Mouse (Mus musculus) urinary bladder, postnatal 0 days (tissue): Measurements from ENCODE around the gene Cntrob. TPM values are rescaled to one million over a fixed set of nuclear protein-coding genes. Genes with fewer than 3 reads are reported as not detected.

ENCODE experiments used
- polyA plus RNA-seq: library from polyadenylated mRNA; unstranded; fragments of >200 nt; fragmentation: Nextera tagmentation; extraction: Ambion mirVana; gene quantifications from 2 replicates; pipeline ENCODE4 v1.2.1, GENCODE M21; 2015

Gene Cntrob
- polyA plus RNA-seq = 5.5 and 7.2 TPM in 2 replicates

DNA sequence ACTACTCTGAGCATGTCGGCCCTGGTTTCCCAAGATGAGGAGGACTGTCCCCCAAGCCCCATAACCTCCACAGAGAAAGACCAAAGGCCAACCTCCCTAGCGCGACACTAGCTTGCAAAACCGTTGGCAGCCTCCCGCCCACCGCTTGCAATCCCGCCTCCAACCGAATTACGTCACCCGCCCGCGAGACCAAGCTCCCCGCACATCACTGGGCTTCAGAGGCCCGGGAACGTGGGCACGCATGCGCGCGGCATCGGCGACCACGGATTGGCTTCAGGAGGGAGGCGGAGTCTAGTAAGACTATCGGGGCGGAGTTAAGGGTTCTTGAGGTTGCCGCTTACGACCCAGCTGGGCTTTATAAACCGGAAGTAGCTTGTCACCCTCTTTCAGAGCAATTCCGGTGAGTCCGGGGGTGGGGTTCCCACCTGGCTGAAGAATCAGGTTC, at the start of gene Cntrob, which contains the start of gene Trappc1:
Gene Cntrob, minus strand, starts transcription at position 109 of the 445 bp plus-strand sequence.
Gene Trappc1, plus strand, starts transcription at position 314 of the 445 bp plus-strand sequence.

DNA sequence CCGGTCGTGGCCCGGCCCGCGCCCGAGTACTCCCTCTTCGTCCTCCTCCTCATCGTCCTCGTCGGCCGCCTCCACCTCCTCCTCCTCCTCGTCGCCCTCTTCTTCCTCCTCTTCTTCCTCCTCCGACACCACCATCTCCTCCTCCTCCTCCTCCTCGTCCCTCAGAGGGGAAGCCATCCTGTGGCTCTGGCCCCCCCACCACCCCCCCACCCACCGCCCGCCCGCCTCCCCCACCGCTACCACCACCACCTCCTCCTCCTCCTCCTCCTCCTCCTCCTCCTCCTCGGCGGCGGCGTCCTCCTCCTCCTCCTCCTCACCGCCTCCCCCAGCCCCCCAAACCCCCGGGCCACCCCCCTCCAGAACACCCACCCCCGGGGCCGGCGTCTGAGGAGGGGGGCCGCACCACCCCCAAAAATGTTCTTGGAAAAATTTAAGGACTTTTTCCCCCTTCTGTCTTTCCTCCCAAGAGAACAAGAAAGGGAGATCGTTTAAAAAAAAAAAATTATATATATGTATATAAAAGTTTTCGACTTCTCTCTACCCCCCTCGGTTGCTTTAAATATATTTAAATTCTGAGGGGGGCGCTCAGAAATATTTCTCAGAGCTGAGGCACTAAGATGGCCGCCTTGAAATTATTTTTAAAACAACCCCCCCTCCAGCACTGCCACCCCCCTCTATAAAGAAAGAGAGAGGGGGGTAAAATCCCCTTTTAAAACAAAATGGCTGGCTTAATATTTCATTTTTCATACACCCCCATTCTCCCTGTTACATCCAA, 45.8 kb upstream of the Cntrob start, which contains the start of gene Chd3:
Gene Chd3, minus strand, starts transcription at position 192 of the 775 bp plus-strand sequence.

DNA sequence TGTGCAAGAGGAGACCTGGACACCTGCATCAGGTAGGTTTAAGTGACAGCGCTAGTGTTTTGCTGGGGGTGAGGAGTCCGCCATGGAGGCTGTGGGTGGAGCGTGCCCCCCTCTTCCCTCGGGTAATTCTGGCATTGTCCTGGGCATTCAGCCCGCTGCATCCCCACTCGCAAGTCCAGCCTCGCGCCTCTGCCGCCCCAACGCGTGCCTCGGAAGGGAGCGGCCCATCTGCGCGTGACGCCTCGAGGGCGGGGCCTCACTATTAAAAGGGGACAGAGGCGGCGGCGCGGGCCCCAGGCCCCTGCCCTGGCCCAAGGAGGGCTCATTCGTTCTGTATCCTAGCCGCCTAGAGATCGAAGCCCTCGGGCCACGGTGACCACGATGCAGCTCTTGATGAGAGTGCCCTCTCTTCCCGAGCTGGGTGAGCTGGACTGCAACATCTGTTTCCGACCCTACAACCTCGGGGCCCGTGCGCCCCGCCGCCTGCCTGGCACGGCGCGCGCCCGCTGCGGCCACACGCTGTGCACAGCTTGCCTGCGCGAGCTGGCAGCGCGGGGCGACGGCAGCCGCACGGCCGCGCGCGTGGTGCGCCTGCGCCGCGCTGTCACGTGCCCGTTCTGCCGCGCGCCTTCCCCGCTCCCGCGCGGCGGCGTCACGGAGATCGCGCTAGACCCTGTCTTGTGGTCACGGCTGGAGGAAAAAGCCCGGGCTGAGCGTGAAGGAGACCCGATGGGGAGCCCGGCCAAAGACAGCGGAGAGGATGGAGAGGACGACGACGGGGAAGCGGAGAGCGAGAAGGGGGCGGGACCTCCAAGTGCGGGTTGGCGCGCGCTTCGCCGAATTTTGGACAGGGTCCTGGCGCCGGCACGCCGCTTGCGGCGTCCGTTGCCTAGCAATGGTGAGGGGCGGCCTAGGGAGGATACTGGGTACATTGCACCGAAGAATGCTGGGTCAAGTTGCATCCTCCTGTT, 16.9 kb upstream of the Cntrob start, which contains the start of gene Rnf227:
Gene Rnf227, plus strand, starts transcription at position 301 of the 971 bp plus-strand sequence.

DNA sequence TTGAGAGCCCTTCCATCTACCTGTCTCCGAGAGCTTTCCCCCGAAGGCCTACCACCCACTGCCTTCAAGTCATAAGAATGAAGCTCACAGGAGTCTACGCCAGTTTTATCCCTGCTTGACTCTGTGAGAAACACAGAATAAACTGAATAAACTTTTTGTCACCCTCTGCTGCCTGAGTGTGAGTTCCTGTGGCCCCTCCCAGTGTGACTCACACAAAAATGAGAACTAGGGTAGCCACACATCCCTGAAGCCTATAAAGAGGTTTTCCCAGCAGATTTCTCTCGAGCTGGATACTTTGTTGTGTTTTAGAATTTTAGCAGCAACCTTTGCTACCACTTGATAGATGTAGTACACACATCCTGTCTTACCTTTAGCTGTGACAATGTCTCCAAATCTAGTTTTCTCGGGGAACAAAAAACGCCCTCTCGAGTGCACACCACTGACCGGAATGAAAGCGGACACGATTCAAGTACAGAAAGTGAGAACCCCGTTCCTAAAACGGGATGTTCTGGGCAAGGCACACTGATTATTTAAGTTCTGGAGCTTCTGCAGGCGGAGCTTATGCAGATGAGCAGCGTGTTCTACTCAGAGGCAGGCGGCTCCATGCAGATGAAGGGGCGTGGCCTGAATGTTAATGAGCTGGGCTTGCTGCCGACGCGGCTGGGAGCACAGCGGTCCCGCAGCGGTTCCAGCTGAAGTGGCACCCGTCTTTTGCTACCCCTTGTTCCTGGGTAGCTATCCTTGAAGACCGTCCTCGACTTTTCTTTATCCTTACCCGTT, 2.2 kb upstream of the Cntrob start, which contains the start of gene Kcnab3:
Gene Kcnab3, plus strand, starts transcription at position 631 of the 780 bp plus-strand sequence.

Other genes with a start within 250 kb of the Cntrob start
- gene Vamp2, start 235.3 kb downstream of the Cntrob start, polyA plus RNA-seq = 48.6 and 55.5 TPM in 2 replicates
- 14.4 and 17.4 TPM in 2 replicates for gene Per1, start 228.6 kb downstream of the Cntrob start, polyA plus RNA-seq
- gene Hes7, start 203.4 kb downstream of the Cntrob start, polyA plus RNA-seq = 0.11 and 0.26 TPM in 2 replicates
- 0.45 and 0.59 TPM in 2 replicates for gene 9130213A22Rik, start 201.2 kb downstream of the Cntrob start, polyA plus RNA-seq
- 8.5 and 10.1 TPM in 2 replicates for gene Aloxe3, start 197.9 kb downstream of the Cntrob start, polyA plus RNA-seq
- gene Alox12b, start 166.8 kb downstream of the Cntrob start, polyA plus RNA-seq = 0.05 and 0.11 TPM in 2 replicates
- not detected in 2 replicates for gene Alox8, start 125.9 kb downstream of the Cntrob start, polyA plus RNA-seq
- gene Gucy2e, start 86.7 kb downstream of the Cntrob start, polyA plus RNA-seq = 0.05 TPM in 2 replicates
- 114 and 128 TPM in 2 replicates for gene Trappc1, start 205 bp upstream of the Cntrob start, polyA plus RNA-seq
- gene Kcnab3, start 2.5 kb upstream of the Cntrob start, polyA plus RNA-seq = 0.68 and 0.81 TPM in 2 replicates
- gene Rnf227, start 16.7 kb upstream of the Cntrob start, polyA plus RNA-seq = 5.8 and 6.4 TPM in 2 replicates
- gene Chd3, start 45.6 kb upstream of the Cntrob start, polyA plus RNA-seq = 31.5 and 32.5 TPM in 2 replicates
- 157 and 160 TPM in 2 replicates for gene Naa38, start 71.7 kb upstream of the Cntrob start, polyA plus RNA-seq
- gene Cyb5d1, start 71.9 kb upstream of the Cntrob start, polyA plus RNA-seq = 15.0 and 16.0 TPM in 2 replicates
- gene Tmem88, start 74.5 kb upstream of the Cntrob start, polyA plus RNA-seq = 19.0 and 19.9 TPM in 2 replicates
- gene Kdm6b, start 89.9 kb upstream of the Cntrob start, polyA plus RNA-seq = 11.5 and 13.3 TPM in 2 replicates
- gene Dnah2, start 225.3 kb upstream of the Cntrob start, polyA plus RNA-seq = 0.13 and 0.16 TPM in 2 replicates
- gene Efnb3, start 236.4 kb upstream of the Cntrob start, polyA plus RNA-seq = 3.4 and 3.7 TPM in 2 replicates